Mouse (Mus musculus) hindbrain, postnatal 0 days (tissue): ENCODE data around the gene Myocd. TPM values are rescaled to one million over a fixed set of nuclear protein-coding genes. Genes with fewer than 3 reads are reported as not detected.

Experiments
- ATAC-seq: fragments of 200-750 bp; cut with Nextera tagmentation; 2 replicates; pipeline ENCODE4 v1.8.0; 2017; ENCODE audit warnings: mild to moderate bottlenecking, moderate TSS enrichment, moderate library complexity
- DNase-seq: peaks from one replicate; pipeline ENCODE4 v3.0.0-alpha.2; 2015; ENCODE audit warnings: low spot score
- H3K27ac ChIP-seq: fragments of 300-500 bp; sonication (generic); 2 replicates; pipeline ENCODE4 v1.5.1; 2014; ENCODE audit warnings: mild to moderate bottlenecking
- H3K27me3 ChIP-seq: fragments of 300-500 bp; sonication (generic); 2 replicates; pipeline ENCODE4 v1.6.1; 2014; ENCODE audit warnings: low read length, mixed read lengths; ENCODE audit not compliant: insufficient read depth
- H3K36me3 ChIP-seq: fragments of 300-500 bp; sonication (generic); 2 replicates; pipeline ENCODE4 v1.6.1; 2014; ENCODE audit warnings: low read length, mixed read lengths; ENCODE audit not compliant: insufficient read depth
- H3K4me1 ChIP-seq: fragments of 300-500 bp; sonication (generic); 2 replicates; pipeline ENCODE4 v1.6.1; 2014; ENCODE audit warnings: antibody characterized with exemption, low read length, mixed read lengths; ENCODE audit not compliant: insufficient read depth
- H3K4me2 ChIP-seq: fragments of 300-500 bp; sonication (generic); 2 replicates; pipeline ENCODE4 v1.6.1; 2014; ENCODE audit warnings: low read depth, mild to moderate bottlenecking, low read length, moderate library complexity, mixed read lengths
- H3K4me3 ChIP-seq: fragments of 300-500 bp; sonication (generic); 2 replicates; pipeline ENCODE4 v1.5.1; 2014; ENCODE audit warnings: low read length
- H3K9ac ChIP-seq: fragments of 300-500 bp; sonication (generic); replicated peaks from 2 replicates; pipeline ENCODE4 v1.6.1; 2014; ENCODE audit warnings: mild to moderate bottlenecking, low read length, moderate library complexity, mixed read lengths
- H3K9me3 ChIP-seq: fragments of 300-500 bp; sonication (generic); 2 replicates; pipeline ENCODE4 v1.6.1; 2016; ENCODE audit warnings: low read length, mixed read lengths
- CTCF ChIP-seq: IDR thresholded peaks from 2 replicates; pipeline ENCODE4 v1.5.1; 2016; ENCODE audit warnings: antibody characterized with exemption, control low read depth, low read depth
- WGBS: fragments of 180-500 bp; shearing (Covaris S2); extraction: QIAGEN DNeasy Blood & Tissue Kit; methylation state at CpG from one replicate; pipeline ENCODE4 v1.1.7; 2014; 5-methylcytosine and 5-hydroxymethylcytosine counted together
- polyA plus RNA-seq: library from polyadenylated mRNA; unstranded; fragments of >200 nt; fragmentation: Nextera tagmentation; extraction: Ambion mirVana; gene quantifications from 2 replicates; pipeline ENCODE4 v1.2.1, GENCODE M21; 2015
- total RNA-seq: library from RNA; depleted of rRNA; stranded (reverse); fragments of >200 nt; gene quantifications from 2 replicates; pipeline ENCODE4 v1.2.3, GENCODE M21; 2014

Myocd gene
- total and polyA plus RNA-seq, 2 experiments from 2014 or later, result 0.53 to 0.94 TPM

- ATAC-seq, result no peak
- no peak overlapping the region for H3K27ac ChIP-seq
- H3K9ac ChIP-seq, result no peak overlapping the region
- no peaks in the 10 kb centered on the region for H3K27me3 ChIP-seq
- peak; percentile 43 for TF ChIP-seq CTCF
- peak; percentile 18 for DNase-seq
- H3K36me3 ChIP-seq, result no peaks in the 10 kb centered on the region
- no peak overlapping the region for H3K4me2 ChIP-seq
- H3K4me1 ChIP-seq, result no peaks in the 10 kb centered on the region
- no peaks in the 10 kb centered on the region for H3K9me3 ChIP-seq
- WGBS, result 80% methylated on average over 1 of the region's 1 CpGs
- no peak overlapping the region for H3K4me3 ChIP-seq
Observed at GRCm38 (mm10) chr11:65203020-65203419, 66.8 kb downstream of the Myocd start.

- no peak for DNase-seq
- 27% methylated on average over 5 of the region's 5 CpGs for WGBS
Observed at GRCm38 (mm10) chr11:65202236-65202635, 67.6 kb downstream of the Myocd start.

GRCm38 (mm10) chr11:65198026-65198425 is 71.8 kb downstream of the Myocd start:
- H3K27ac ChIP-seq, result no peak overlapping the region
- no peak for TF ChIP-seq CTCF
- H3K36me3 ChIP-seq, result no peaks in the 10 kb centered on the region
- 88% methylated on average over 3 of the region's 3 CpGs for WGBS
- no peak overlapping the region for H3K4me2 ChIP-seq
- H3K9ac ChIP-seq, result no peak overlapping the region
- no peak for ATAC-seq
- H3K27me3 ChIP-seq, result no peaks in the 10 kb centered on the region
- no peaks in the 10 kb centered on the region for H3K9me3 ChIP-seq
- no peak overlapping the region for H3K4me3 ChIP-seq
- DNase-seq, result no peak
- H3K4me1 ChIP-seq, result no peaks in the 10 kb centered on the region

More at GRCm38 (mm10) chr11:65202236-65202635, 67.6 kb downstream of the Myocd start:
- H3K4me1 ChIP-seq, result no peaks in the 10 kb centered on the region
- no peak overlapping the region for H3K4me3 ChIP-seq
- no peak overlapping the region for H3K9ac ChIP-seq
- no peak overlapping the region for H3K27ac ChIP-seq
- ATAC-seq, result no peak
- no peaks in the 10 kb centered on the region for H3K36me3 ChIP-seq
- TF ChIP-seq CTCF, result no peak
- no peak overlapping the region for H3K4me2 ChIP-seq
- H3K27me3 ChIP-seq, result no peaks in the 10 kb centered on the region
- no peaks in the 10 kb centered on the region for H3K9me3 ChIP-seq

GRCm38 (mm10) chr11:65197280-65197679 is 72.5 kb downstream of the Myocd start:
- no peaks in the 10 kb centered on the region for H3K9me3 ChIP-seq
- peak; percentile 86 for DNase-seq
- TF ChIP-seq CTCF, result peak; percentile 96
- 8% methylated on average over 3 of the region's 3 CpGs for WGBS
- no peaks in the 10 kb centered on the region for H3K27me3 ChIP-seq
- H3K4me3 ChIP-seq, result no peak overlapping the region
- H3K27ac ChIP-seq, result no peak overlapping the region
- no peaks in the 10 kb centered on the region for H3K36me3 ChIP-seq
- H3K4me2 ChIP-seq, result no peak overlapping the region
- no peaks in the 10 kb centered on the region for H3K4me1 ChIP-seq
- ATAC-seq, result peak; percentile 59; the same call in 1 of the 2 replicates
- no peak overlapping the region for H3K9ac ChIP-seq

GRCm38 (mm10) chr11:65186974-65187373 is 82.8 kb downstream of the Myocd start:
- Histone ChIP-seq H3K9ac (no peak overlapping the region), H3K27me3 (no peaks in the 10 kb centered on the region), H3K36me3 (no peaks in the 10 kb centered on the region), H3K4me1 (no peaks in the 10 kb centered on the region), H3K4me2 (no peak overlapping the region), H3K27ac (no peak overlapping the region), H3K4me3 (no peak overlapping the region), H3K9me3 (no peaks in the 10 kb centered on the region)
- TF ChIP-seq CTCF, result no peak
- DNase-seq (no peak), ATAC-seq (no peak)
- 79% methylated on average over 12 of the region's 12 CpGs for WGBS

GRCm38 (mm10) chr11:65185114-65185513 is 84.7 kb downstream of the Myocd start:
- TF ChIP-seq CTCF, result no peak
- Histone ChIP-seq H3K36me3 (no peaks in the 10 kb centered on the region), H3K9me3 (no peaks in the 10 kb centered on the region), H3K27ac (no peak overlapping the region), H3K4me2 (no peak overlapping the region), H3K4me3 (no peak overlapping the region), H3K9ac (no peak overlapping the region), H3K4me1 (no peaks in the 10 kb centered on the region), H3K27me3 (no peaks in the 10 kb centered on the region)
- no peak for DNase-seq
- 95% methylated on average over 1 of the region's 1 CpGs for WGBS
- no peak for ATAC-seq

GRCm38 (mm10) chr11:65170121-65170750 is 99.6 kb downstream of the Myocd start:
- Histone ChIP-seq H3K9me3 (no peaks in the 10 kb centered on the region), H3K27me3 (no peaks in the 10 kb centered on the region), H3K36me3 (no peaks in the 10 kb centered on the region), H3K4me1 (no peaks in the 10 kb centered on the region), H3K4me2 (no peak overlapping the region), H3K9ac (no peak overlapping the region), H3K4me3 (no peak overlapping the region), H3K27ac (no peak overlapping the region)
- no peak for DNase-seq
- no peak for ATAC-seq
- no peak for TF ChIP-seq CTCF
- WGBS, result 86% methylated on average over 4 of the region's 4 CpGs
